Mouse (Mus musculus) cortical plate, adult 2 months (tissue): ENCODE results near the gene Cbfa2t3.

ENCODE experiments used
- CTCF ChIP-seq: fragments of 200-500 bp; IDR thresholded peaks from 2 replicates; pipeline ENCODE4 v1.5.1; 2011; ENCODE audit warnings: mild to moderate bottlenecking, control low read depth, low read length; ENCODE audit not compliant: insufficient read depth; ENCODE audit errors: extremely low read depth
- POLR2A ChIP-seq: fragments of 200-500 bp; IDR thresholded peaks from 2 replicates; pipeline ENCODE4 v1.6.1; 2011; ENCODE audit warnings: mild to moderate bottlenecking, low read length, control low read depth; ENCODE audit not compliant: insufficient read depth; ENCODE audit errors: extremely low read depth

- TF ChIP-seq POLR2A = no peak
- no peak for TF ChIP-seq CTCF
Measured at GRCm38 (mm10) chr8:122728630-122729029, 29.7 kb upstream of the Cbfa2t3 start.
